Mouse (Mus musculus) C2C12 (cell line): ENCODE data around the gene Tap2.
"Not testable (repeated sequence)": the region's sequence is repeated elsewhere in the genome, so short reads cannot be mapped to it uniquely, and the experiment has no call there.

Source experiments
- CEBPB ChIP-seq: IDR thresholded peaks from one replicate; pipeline ENCODE4 v1.6.1; 2011; ENCODE audit warnings: low read depth, mild to moderate bottlenecking, control low read depth, moderate library complexity
- CTCF ChIP-seq: IDR thresholded peaks from one replicate; pipeline ENCODE4 v1.5.1; 2011; ENCODE audit not compliant: control insufficient read depth, insufficient read depth, insufficient read length
- MAX ChIP-seq: IDR thresholded peaks from one replicate; pipeline ENCODE4 v1.6.1; 2011; ENCODE audit warnings: mild to moderate bottlenecking, control low read depth
- MYOD1 ChIP-seq: IDR thresholded peaks from one replicate; pipeline ENCODE4 v1.6.1; 2011; ENCODE audit warnings: low read depth; ENCODE audit not compliant: control insufficient read depth, insufficient read length
- MYOG ChIP-seq: IDR thresholded peaks from one replicate; pipeline ENCODE4 v1.6.1; 2011; ENCODE audit not compliant: control insufficient read depth, insufficient read length; ENCODE audit errors: extremely low read depth
- USF1 ChIP-seq: IDR thresholded peaks from one replicate; pipeline ENCODE4 v1.6.1; 2011; ENCODE audit warnings: low read depth, mild to moderate bottlenecking, control low read depth, moderate library complexity

DNA sequence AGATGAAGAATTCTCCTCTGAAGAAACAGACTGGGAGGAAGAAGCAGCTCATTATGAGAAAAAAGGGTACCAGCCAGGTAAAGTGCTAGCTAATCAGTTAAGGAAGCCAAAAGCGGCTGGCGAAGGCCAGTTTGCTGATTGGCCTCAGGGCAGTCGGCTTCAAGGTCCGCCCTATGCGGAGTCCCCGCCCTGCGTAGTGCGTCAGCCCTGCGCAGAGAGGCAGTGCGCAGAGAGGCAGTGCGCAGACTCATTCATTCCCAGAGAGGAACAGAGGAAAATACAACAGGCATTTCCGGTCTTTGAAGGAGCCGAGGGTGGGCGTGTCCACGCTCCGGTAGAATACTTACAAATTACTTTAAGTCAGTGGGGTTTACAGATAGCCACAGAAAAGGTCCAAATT is 17.1 kb downstream of the Tap2 start:
- TF ChIP-seq CTCF, MYOG, MAX, MYOD1, USF1, CEBPB: not testable (repeated sequence)
